Mouse (Mus musculus): ENCODE data around the gene Nr1i2. TPM values are rescaled to one million over a fixed set of nuclear protein-coding genes. Genes with fewer than 3 reads are reported as not detected.

Nr1i2 gene
- total and polyA plus RNA-seq, 2 experiments from 2014 or later, result not detected

GRCm38 (mm10) chr16:38285801-38286200, 8.8 kb downstream of the Nr1i2 start:
- no peak for TF ChIP-seq CTCF (IDR thresholded peaks at IDR 0.05)
- H3K9ac ChIP-seq (replicated peaks; ENCODE audit: low read length, poor library complexity, severe bottlenecking), result no peak overlapping the region
- H3K36me3 ChIP-seq (ENCODE audit: insufficient read depth, low read length), result no peaks in the 10 kb centered on the region
- H3K27me3 ChIP-seq (ENCODE audit: insufficient read depth, low read length), result no peaks in the 10 kb centered on the region
- H3K4me2 ChIP-seq (ENCODE audit: low read depth, low read length, poor library complexity, severe bottlenecking), result no peak overlapping the region
- H3K4me3 ChIP-seq (ENCODE audit: low read depth, low read length), result no peak overlapping the region
- 90% methylated on average over 7 of the region's 7 CpGs for WGBS
- DNase-seq (ENCODE audit: low spot score) (no peak), ATAC-seq (ENCODE audit: low FRiP score) (no peak)
- H3K27ac ChIP-seq (ENCODE audit: low read depth, low read length), result no peak overlapping the region
- no peaks in the 10 kb centered on the region for H3K9me3 ChIP-seq (ENCODE audit: low read length)
- no peaks in the 10 kb centered on the region for H3K4me1 ChIP-seq (ENCODE audit: insufficient read depth, low read length)

- TF ChIP-seq CTCF (IDR thresholded peaks at IDR 0.05), result no peak
- WGBS, result 38% methylated on average over 3 of the region's 3 CpGs
- DNase-seq (ENCODE audit: low spot score) (no peak), ATAC-seq (ENCODE audit: low FRiP score) (no peak)
- Histone ChIP-seq H3K4me1 (ENCODE audit: insufficient read depth, low read length) (no peaks in the 10 kb centered on the region), H3K27me3 (ENCODE audit: insufficient read depth, low read length) (no peaks in the 10 kb centered on the region), H3K9me3 (ENCODE audit: low read length) (no peaks in the 10 kb centered on the region), H3K36me3 (ENCODE audit: insufficient read depth, low read length) (no peaks in the 10 kb centered on the region), H3K9ac (replicated peaks; ENCODE audit: low read length, poor library complexity, severe bottlenecking) (no peak overlapping the region), H3K4me2 (ENCODE audit: low read depth, low read length, poor library complexity, severe bottlenecking) (no peak overlapping the region), H3K27ac (ENCODE audit: low read depth, low read length) (no peak overlapping the region), H3K4me3 (ENCODE audit: low read depth, low read length) (no peak overlapping the region)
Observed at GRCm38 (mm10) chr16:38283300-38283699, 11.3 kb downstream of the Nr1i2 start.

GRCm38 (mm10) chr16:38282559-38283160, 12.0 kb downstream of the Nr1i2 start:
- no peaks in the 10 kb centered on the region for H3K4me1 ChIP-seq (ENCODE audit: insufficient read depth, low read length)
- H3K27me3 ChIP-seq (ENCODE audit: insufficient read depth, low read length), result no peaks in the 10 kb centered on the region
- no peak overlapping the region for H3K9ac ChIP-seq (replicated peaks; ENCODE audit: low read length, poor library complexity, severe bottlenecking)
- H3K36me3 ChIP-seq (ENCODE audit: insufficient read depth, low read length), result no peaks in the 10 kb centered on the region
- no peak overlapping the region for H3K27ac ChIP-seq (ENCODE audit: low read depth, low read length)
- TF ChIP-seq CTCF (IDR thresholded peaks at IDR 0.05), result no peak
- no peak overlapping the region for H3K4me2 ChIP-seq (ENCODE audit: low read depth, low read length, poor library complexity, severe bottlenecking)
- DNase-seq (ENCODE audit: low spot score) (no peak), ATAC-seq (ENCODE audit: low FRiP score) (no peak)
- H3K4me3 ChIP-seq (ENCODE audit: low read depth, low read length), result no peak overlapping the region
- H3K9me3 ChIP-seq (ENCODE audit: low read length), result no peaks in the 10 kb centered on the region
- WGBS, result 92% methylated on average over 7 of the region's 7 CpGs

GRCm38 (mm10) chr16:38280951-38281350, 13.7 kb downstream of the Nr1i2 start:
- no peak overlapping the region for H3K27ac ChIP-seq (ENCODE audit: low read depth, low read length)
- H3K4me3 ChIP-seq (ENCODE audit: low read depth, low read length), result no peak overlapping the region
- WGBS, result 83% methylated on average over 7 of the region's 7 CpGs
- H3K4me2 ChIP-seq (ENCODE audit: low read depth, low read length, poor library complexity, severe bottlenecking), result no peak overlapping the region
- no peaks in the 10 kb centered on the region for H3K9me3 ChIP-seq (ENCODE audit: low read length)
- DNase-seq (ENCODE audit: low spot score), result no peak
- H3K27me3 ChIP-seq (ENCODE audit: insufficient read depth, low read length), result no peaks in the 10 kb centered on the region
- no peak for TF ChIP-seq CTCF (IDR thresholded peaks at IDR 0.05)
- no peaks in the 10 kb centered on the region for H3K36me3 ChIP-seq (ENCODE audit: insufficient read depth, low read length)
- no peaks in the 10 kb centered on the region for H3K4me1 ChIP-seq (ENCODE audit: insufficient read depth, low read length)
- H3K9ac ChIP-seq (replicated peaks; ENCODE audit: low read length, poor library complexity, severe bottlenecking), result no peak overlapping the region
- ATAC-seq (ENCODE audit: low FRiP score), result no peak

- H3K4me1 ChIP-seq (ENCODE audit: insufficient read depth, low read length), result no peaks in the 10 kb centered on the region
- H3K36me3 ChIP-seq (ENCODE audit: insufficient read depth, low read length), result no peaks in the 10 kb centered on the region
- WGBS, result 95% methylated on average over 5 of the region's 5 CpGs
- no peak overlapping the region for H3K27ac ChIP-seq (ENCODE audit: low read depth, low read length)
- no peaks in the 10 kb centered on the region for H3K27me3 ChIP-seq (ENCODE audit: insufficient read depth, low read length)
- DNase-seq (ENCODE audit: low spot score) (no peak), ATAC-seq (ENCODE audit: low FRiP score) (no peak)
- no peak overlapping the region for H3K4me2 ChIP-seq (ENCODE audit: low read depth, low read length, poor library complexity, severe bottlenecking)
- H3K4me3 ChIP-seq (ENCODE audit: low read depth, low read length), result no peak overlapping the region
- no peak for TF ChIP-seq CTCF (IDR thresholded peaks at IDR 0.05)
- H3K9ac ChIP-seq (replicated peaks; ENCODE audit: low read length, poor library complexity, severe bottlenecking), result no peak overlapping the region
- H3K9me3 ChIP-seq (ENCODE audit: low read length), result no peaks in the 10 kb centered on the region
Observed at GRCm38 (mm10) chr16:38279794-38280193, 14.8 kb downstream of the Nr1i2 start.

GRCm38 (mm10) chr16:38274737-38275136, 19.9 kb downstream of the Nr1i2 start:
- H3K4me3 ChIP-seq (ENCODE audit: low read depth, low read length), result no peak overlapping the region
- H3K9ac ChIP-seq (replicated peaks; ENCODE audit: low read length, poor library complexity, severe bottlenecking), result no peak overlapping the region
- no peak for DNase-seq (ENCODE audit: low spot score)
- H3K36me3 ChIP-seq (ENCODE audit: insufficient read depth, low read length), result no peaks in the 10 kb centered on the region
- TF ChIP-seq CTCF (IDR thresholded peaks at IDR 0.05), result no peak
- no peaks in the 10 kb centered on the region; the same call in 1 of the 2 replicates for H3K4me1 ChIP-seq (ENCODE audit: insufficient read depth, low read length)
- no peaks in the 10 kb centered on the region for H3K9me3 ChIP-seq (ENCODE audit: low read length)
- H3K27ac ChIP-seq (ENCODE audit: low read depth, low read length), result no peak overlapping the region
- H3K4me2 ChIP-seq (ENCODE audit: low read depth, low read length, poor library complexity, severe bottlenecking), result no peak overlapping the region
- 85% methylated on average over 2 of the region's 2 CpGs for whole genome bisulfite sequencing
- H3K27me3 ChIP-seq (ENCODE audit: insufficient read depth, low read length), result no peaks in the 10 kb centered on the region
- ATAC-seq (ENCODE audit: low FRiP score), result no peak

Measured in midbrain, postnatal 0 days (tissue).